Mouse (Mus musculus) liver, adult 2 months (tissue): ENCODE results near the gene Sgms2. TPM values are rescaled to one million over a fixed set of nuclear protein-coding genes. Genes with fewer than 3 reads are reported as not detected.
A peak's percentile ranks its signal among the peaks of the same experiment; 100 is the strongest.

Experiments
- DNase-seq: peaks from one replicate; pipeline ENCODE4 v3.0.0-alpha.2; 2011; ENCODE audit warnings: low read depth, low spot score; ENCODE audit errors: extremely low read depth
- H3K27ac ChIP-seq: fragments of 200-500 bp; replicated peaks from 2 replicates; pipeline ENCODE4 v1.5.1; 2012; ENCODE audit warnings: low read depth, mild to moderate bottlenecking, control low read depth, inconsistent platforms, low read length; ENCODE audit not compliant: insufficient read depth
- H3K27me3 ChIP-seq: fragments of 200-500 bp; 2 replicates; pipeline ENCODE4 v1.6.1; 2012; ENCODE audit warnings: mild to moderate bottlenecking, moderate library complexity, low read length, inconsistent platforms; ENCODE audit not compliant: control insufficient read depth, insufficient read depth
- H3K36me3 ChIP-seq: fragments of 200-500 bp; 2 replicates; pipeline ENCODE4 v1.6.1; 2012; ENCODE audit warnings: low read length, inconsistent platforms; ENCODE audit not compliant: control insufficient read depth, insufficient read depth
- H3K4me1 ChIP-seq: fragments of 200-500 bp; 2 replicates; pipeline ENCODE4 v1.6.1; 2011; ENCODE audit warnings: low read length; ENCODE audit not compliant: control insufficient read depth, insufficient read depth
- H3K4me3 ChIP-seq: fragments of 200-500 bp; 2 replicates; pipeline ENCODE4 v1.5.1; 2011; ENCODE audit warnings: low read depth, mild to moderate bottlenecking, control low read depth, low read length, moderate library complexity; ENCODE audit not compliant: insufficient read depth
- H3K79me2 ChIP-seq: fragments of 200-500 bp; 2 replicates; pipeline ENCODE4 v1.6.1; 2012; ENCODE audit warnings: inconsistent platforms, mild to moderate bottlenecking, low read length, moderate library complexity; ENCODE audit not compliant: control insufficient read depth, insufficient read depth
- H3K9ac ChIP-seq: fragments of 200-500 bp; 2 replicates; pipeline ENCODE4 v1.6.1; 2012; ENCODE audit warnings: low read depth, mild to moderate bottlenecking, control low read depth, inconsistent platforms, low read length
- CTCF ChIP-seq: fragments of 200-500 bp; IDR thresholded peaks from 2 replicates; pipeline ENCODE4 v1.5.1; 2011; ENCODE audit warnings: low read depth, low read length, control low read depth
- POLR2A ChIP-seq: fragments of 200-500 bp; IDR thresholded peaks from 2 replicates; pipeline ENCODE4 v1.6.1; 2011; ENCODE audit warnings: low read length, control low read depth; ENCODE audit not compliant: insufficient read depth; ENCODE audit errors: extremely low read depth
- WGBS: fragments of 180-500 bp; shearing (Covaris S2); methylation state at CpG from one replicate; pipeline ENCODE4 v1.1.7; 2018; 5-methylcytosine and 5-hydroxymethylcytosine counted together
- polyA plus RNA-seq: library from polyadenylated mRNA; depleted of rRNA; stranded (reverse); fragments of >200 nt; gene quantifications from 2 replicates; pipeline ENCODE4 v1.2.3, GENCODE M21; 2012
- total RNA-seq: library from RNA; depleted of rRNA; stranded (reverse); fragments of >200 nt; gene quantifications from 2 replicates; pipeline ENCODE4 v1.2.3, GENCODE M21; 2014

Gene Sgms2
- total and polyA plus RNA-seq, 2 experiments: 11.8 to 35.8 TPM

DNA sequence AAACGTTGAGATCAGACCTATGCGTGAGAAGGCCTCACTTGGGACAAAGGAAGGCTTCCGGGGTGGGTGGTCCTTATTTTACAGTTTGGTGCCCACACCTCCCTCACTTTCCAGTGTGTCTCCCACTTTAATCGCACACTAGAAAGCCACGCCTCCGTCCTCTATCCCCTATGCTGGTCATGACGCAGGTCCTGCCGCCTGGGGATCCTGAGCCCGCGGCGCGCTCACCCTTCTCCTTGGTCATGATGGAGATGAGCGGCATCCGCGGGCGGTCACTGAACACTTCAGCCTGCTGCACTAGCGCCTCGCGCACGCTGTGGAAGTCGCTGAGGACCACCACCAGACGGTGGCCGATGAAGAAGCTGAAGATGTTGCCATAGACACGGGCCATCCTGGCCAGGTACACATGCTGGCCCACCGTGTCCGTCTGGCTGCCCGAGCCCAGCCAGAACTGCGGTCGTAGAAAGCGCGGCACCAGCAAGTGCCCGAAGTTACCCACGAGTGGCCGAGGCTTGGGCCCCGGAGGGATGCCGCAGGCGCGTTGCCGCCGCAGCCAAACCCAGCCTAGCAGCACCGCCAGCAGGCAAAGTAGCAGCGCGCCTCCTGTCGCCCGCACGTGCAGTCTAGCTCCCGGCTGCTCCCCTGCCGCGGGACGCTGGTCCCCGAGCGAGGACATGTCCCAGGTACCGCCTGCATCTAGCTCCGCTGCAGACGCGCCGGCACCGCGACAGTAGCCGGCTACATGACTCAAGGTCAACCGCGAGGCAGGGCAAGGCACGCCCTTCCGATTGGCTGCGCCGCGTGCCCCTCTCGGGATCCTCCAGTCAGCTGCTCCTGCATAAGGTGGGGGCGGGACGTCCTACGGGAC is 188.5 kb downstream of the Sgms2 start, which contains the start of gene Cyp2u1:
Gene Cyp2u1 (minus strand): TSS at position 776 of the 868 bp plus-strand sequence.
- H3K4me3 ChIP-seq: peak within 1 kb of the TSS; percentile 64
- H3K79me2 ChIP-seq: peaks cover 13% of the 10 kb centered on the region; the same call in 1 of the 2 replicates
- 2% methylated on average over 71 of the region's 71 CpGs for WGBS
- H3K27ac ChIP-seq: peak within 1 kb of the TSS; percentile 62
- H3K9ac ChIP-seq: peak within 1 kb of the TSS; percentile 83
- TF ChIP-seq POLR2A: peak; percentile 84
- no peak for TF ChIP-seq CTCF
- DNase-seq: peak; percentile 84
- peaks cover 17% of the 10 kb centered on the region for H3K4me1 ChIP-seq
- H3K27me3 ChIP-seq: no peaks in the 10 kb centered on the region
- no peaks in the 10 kb centered on the region; the same call in 1 of the 2 replicates for H3K36me3 ChIP-seq

GRCm38 (mm10) chr3:131299908-131300307 is 191.3 kb downstream of the Sgms2 start:
- peak; percentile 73 for DNase-seq
- 6% methylated on average over 6 of the region's 6 CpGs for WGBS
- no peak overlapping the region for H3K4me3 ChIP-seq

GRCm38 (mm10) chr3:131299078-131299477 is 192.1 kb downstream of the Sgms2 start:
- Histone ChIP-seq H3K9ac (no peak overlapping the region), H3K4me1 (peaks cover 11% of the 10 kb centered on the region), H3K27me3 (no peaks in the 10 kb centered on the region), H3K4me3 (no peak overlapping the region), H3K27ac (no peak overlapping the region), H3K79me2 (peaks cover 13% of the 10 kb centered on the region; the same call in 1 of the 2 replicates), H3K36me3 (peaks cover 9% of the 10 kb centered on the region; the same call in 1 of the 2 replicates)
- TF ChIP-seq POLR2A: no peak
- TF ChIP-seq CTCF: no peak
- peak; percentile 55 for DNase-seq
- WGBS: 57% methylated on average over 9 of the region's 9 CpGs

More at GRCm38 (mm10) chr3:131299908-131300307, 191.3 kb downstream of the Sgms2 start:
- Histone ChIP-seq H3K4me1 (peaks cover 11% of the 10 kb centered on the region), H3K36me3 (peaks cover 9% of the 10 kb centered on the region; the same call in 1 of the 2 replicates), H3K27me3 (no peaks in the 10 kb centered on the region), H3K79me2 (peaks cover 13% of the 10 kb centered on the region; the same call in 1 of the 2 replicates), H3K9ac (no peak overlapping the region), H3K27ac (no peak overlapping the region)
- TF ChIP-seq POLR2A (no peak), CTCF (peak; percentile 50)

DNA sequence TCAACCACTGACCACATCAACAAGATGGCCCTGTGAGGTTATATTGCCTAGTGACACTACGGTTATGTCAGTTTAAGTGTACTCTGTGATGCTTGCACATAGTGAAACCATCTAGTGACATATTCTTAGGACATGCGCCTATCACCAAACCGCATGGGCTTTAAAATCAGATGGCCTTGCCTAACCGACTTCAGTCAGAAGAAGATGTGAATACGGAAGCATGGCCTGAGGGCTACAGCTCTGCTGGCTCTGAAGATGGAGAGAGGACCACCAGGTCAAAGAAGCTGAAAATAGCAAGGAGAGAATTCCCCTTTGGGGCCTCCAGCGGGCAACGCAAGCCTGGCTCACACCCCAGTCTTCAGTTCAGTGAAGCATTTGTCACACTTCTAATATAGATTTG is 194.3 kb downstream of the Sgms2 start:
- DNase-seq: no peak
- Histone ChIP-seq H3K79me2 (peaks cover 12% of the 10 kb centered on the region; the same call in 1 of the 2 replicates), H3K27me3 (no peaks in the 10 kb centered on the region), H3K9ac (no peak overlapping the region), H3K27ac (no peak overlapping the region), H3K4me1 (peaks cover 10% of the 10 kb centered on the region), H3K36me3 (peaks cover 12% of the 10 kb centered on the region; the same call in 1 of the 2 replicates), H3K4me3 (no peak overlapping the region)
- 93% methylated on average over 7 of the region's 7 CpGs for WGBS
- no peak for TF ChIP-seq POLR2A
- no peak for TF ChIP-seq CTCF

DNA sequence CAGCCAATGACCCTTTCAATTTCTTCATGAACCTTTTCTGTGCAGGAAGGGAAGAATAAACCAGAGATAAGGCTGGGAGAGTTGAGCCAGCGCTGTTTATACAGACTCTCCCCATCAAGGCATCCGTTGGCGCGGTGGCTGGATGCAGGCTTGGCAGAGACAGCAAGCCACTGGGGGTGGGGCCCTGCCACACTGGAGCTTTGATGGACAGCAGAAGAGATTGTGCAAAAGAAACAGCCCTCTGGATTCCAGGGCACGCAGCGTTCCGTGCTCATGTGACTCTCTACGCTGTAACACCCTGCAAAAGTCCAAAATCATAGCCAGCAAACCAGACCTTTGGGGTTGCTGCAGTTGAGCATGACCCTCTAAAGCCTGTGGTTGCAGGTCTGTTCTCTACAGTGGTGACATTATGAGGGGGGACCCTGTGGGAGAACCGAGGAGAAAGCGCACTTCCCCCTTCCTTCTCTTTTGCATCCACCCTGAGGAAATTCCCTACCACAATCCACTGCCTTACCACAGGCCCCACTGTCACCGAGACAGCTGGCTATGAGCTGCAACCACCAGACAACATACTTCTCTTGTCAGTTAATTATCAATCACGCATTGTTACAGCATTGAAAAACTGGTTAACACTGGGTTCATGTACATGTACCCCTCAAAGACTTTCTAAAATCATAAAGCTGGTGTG is 195.6 kb downstream of the Sgms2 start:
- no peak overlapping the region for H3K4me3 ChIP-seq
- DNase-seq: peak; percentile 89
- H3K9ac ChIP-seq: no peak overlapping the region
- 23% methylated on average over 12 of the region's 12 CpGs for WGBS
- peaks cover 14% of the 10 kb centered on the region; the same call in 1 of the 2 replicates for H3K36me3 ChIP-seq
- H3K27ac ChIP-seq: peak overlapping the region; percentile 46
- peaks cover 6% of the 10 kb centered on the region for H3K4me1 ChIP-seq
- peaks cover 6% of the 10 kb centered on the region; the same call in 1 of the 2 replicates for H3K79me2 ChIP-seq
- TF ChIP-seq POLR2A: no peak
- no peaks in the 10 kb centered on the region for H3K27me3 ChIP-seq

- Histone ChIP-seq H3K4me1 (peaks cover 3% of the 10 kb centered on the region; the same call in 1 of the 2 replicates), H3K27me3 (no peaks in the 10 kb centered on the region), H3K79me2 (peaks cover 6% of the 10 kb centered on the region; the same call in 1 of the 2 replicates), H3K4me3 (no peak overlapping the region), H3K27ac (no peak overlapping the region), H3K9ac (no peak overlapping the region), H3K36me3 (peaks cover 18% of the 10 kb centered on the region; the same call in 1 of the 2 replicates)
- DNase-seq: no peak
- WGBS: 63% methylated on average over 3 of the region's 3 CpGs
- TF ChIP-seq CTCF: no peak
- TF ChIP-seq POLR2A: no peak
Observed at GRCm38 (mm10) chr3:131294503-131294902, 196.7 kb downstream of the Sgms2 start.
